Mouse (Mus musculus) neural tube, embryonic 10.5 days (tissue): ENCODE measurements around the gene Polr1c.

Experiments
- DNase-seq: peaks from one replicate; pipeline ENCODE4 v3.0.0-alpha.2; 2017; ENCODE audit warnings: low spot score; ENCODE audit errors: extremely low spot score

The Polr1c gene

DNA sequence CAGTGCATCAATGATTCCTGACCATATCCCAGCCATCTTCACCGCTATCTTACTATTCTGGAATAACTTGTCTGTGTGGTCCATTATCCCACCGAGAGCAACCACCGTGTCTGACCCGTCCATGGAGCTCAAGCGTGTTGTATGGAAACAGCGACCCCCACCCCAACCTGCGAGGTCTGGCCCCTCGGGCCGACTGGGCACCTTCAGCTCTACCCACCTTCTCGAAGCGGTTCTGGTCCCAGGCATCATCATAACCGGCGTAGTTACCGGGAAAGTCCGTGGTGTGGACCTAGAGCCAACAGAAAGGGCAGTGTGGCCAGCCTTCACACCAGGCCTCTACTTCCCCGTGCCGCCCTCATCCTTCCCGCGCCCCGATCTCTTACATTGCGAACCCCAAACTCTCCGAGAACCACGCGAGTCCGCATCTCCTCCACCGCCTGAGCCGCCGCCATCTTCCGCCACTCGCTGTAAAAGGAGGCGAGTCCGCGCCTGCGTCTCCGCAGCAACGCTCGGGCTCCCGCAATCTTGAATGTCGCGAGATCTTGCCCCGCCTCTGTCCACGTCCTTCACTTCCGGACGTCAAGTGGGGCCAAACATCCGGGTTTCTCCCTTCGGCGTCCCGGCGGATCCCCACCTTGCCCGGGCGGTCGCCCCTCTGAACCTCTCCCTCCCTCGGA, at the start of gene Polr1c, which contains the start of gene Yipf3:
Polr1c (minus strand) TSS at position 543 of the 677 bp plus-strand sequence.
Yipf3 (plus strand) TSS at position 569 of the 677 bp plus-strand sequence.
- peak; percentile 95 for DNase-seq

DNA sequence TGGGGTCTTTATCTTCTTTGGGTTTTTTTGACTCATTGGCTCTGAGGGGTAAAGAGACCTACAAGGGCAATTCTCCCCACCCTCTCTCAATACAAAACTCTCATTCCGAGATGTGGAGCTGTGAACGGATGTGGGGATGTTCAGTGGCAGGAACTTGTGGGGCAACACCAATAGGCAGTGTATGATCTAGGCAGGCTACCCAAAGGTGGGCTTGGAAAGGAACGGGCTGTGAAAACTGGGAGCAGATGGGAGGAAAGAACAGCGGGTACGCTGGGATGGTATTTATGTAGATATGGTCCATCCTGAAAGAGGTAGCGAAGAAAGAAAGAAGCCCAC, 49.1 kb upstream of the Polr1c start:
- no peak for DNase-seq

DNA sequence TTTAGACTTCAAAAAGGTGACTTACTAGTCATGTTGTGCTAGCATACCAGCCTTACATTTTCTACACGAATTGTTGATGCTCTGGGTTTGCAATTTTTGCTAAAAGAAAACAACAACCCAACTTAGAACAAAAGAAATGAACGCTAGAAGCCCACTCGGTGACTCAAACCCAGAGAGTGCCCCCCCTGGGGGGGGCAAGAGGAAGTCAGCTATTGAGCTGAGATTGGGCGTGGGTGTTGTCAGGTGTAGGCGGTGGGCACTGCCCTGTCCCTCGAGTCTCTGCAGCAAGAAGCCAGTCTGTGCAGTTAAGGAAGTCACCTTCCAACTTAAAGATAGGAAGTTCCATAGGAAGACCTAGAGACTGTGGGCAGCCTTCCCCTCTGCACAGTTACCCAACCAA, 48.7 kb upstream of the Polr1c start:
- no peak for DNase-seq

GRCm38 (mm10) chr17:46287678-46288095, 39.8 kb upstream of the Polr1c start:
- peak; percentile 37 for DNase-seq

DNA sequence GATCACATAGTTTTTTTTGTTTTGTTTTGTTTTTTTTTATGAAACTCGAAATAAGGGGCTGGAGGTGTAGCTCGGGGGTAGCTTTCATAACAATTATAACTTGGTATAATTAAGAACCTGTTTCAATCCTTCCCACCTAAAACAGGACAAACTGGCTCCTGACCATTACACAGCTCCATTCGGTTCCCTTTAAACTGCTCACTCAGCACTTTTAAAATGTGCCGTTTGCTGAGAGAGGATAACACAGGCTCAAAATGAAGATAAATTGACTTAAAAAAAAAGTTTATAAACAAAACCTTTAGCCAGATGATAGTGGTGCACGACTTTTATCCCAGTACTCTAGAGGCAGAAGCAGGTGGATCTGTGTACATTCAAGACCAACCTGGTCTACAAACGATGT, 37.6 kb upstream of the Polr1c start:
- no peak for DNase-seq

GRCm38 (mm10) chr17:46284653-46285052, 36.8 kb upstream of the Polr1c start:
- DNase-seq: peak; percentile 40

DNA sequence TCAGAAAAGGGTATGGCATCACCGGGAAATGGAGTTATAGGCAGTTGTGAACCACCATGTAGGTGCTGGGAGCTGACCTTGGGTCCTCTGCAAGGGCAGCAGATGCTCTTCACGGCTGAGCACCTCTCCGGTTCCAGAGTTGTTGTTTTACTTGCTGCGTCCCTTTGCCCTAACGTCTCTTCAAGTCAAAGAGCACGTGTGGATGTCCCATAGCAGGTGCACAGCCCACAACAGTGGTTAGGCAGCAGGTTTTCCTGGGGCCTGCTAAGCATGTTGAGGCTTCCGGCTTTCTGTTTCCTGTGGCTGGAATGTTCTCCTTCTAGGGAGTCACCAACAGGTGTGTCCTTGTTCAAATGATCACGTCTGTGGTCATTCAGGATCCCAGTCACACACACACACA, 36.1 kb upstream of the Polr1c start:
- no peak for DNase-seq

DNA sequence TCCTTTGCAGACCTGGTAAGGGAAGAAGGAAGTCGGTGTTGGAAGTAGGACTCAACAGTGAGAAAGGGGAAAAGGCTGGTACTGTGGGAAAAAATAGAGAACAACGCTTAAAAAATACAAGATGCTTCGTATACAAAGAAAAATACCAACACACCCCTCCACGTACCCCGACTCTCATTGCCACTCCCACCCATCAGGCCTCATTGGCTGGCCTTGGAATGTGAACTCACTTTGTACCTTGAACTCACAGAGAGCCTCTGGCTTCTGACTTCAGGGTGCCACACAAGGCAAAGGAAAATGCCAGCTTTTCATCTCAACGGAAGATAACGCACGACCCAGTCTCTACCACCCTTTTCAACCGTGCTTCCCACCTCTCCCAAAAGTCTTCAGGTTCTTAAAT, 35.3 kb upstream of the Polr1c start:
- no peak for DNase-seq

GRCm38 (mm10) chr17:46282483-46283123, 34.7 kb upstream of the Polr1c start, which contains the start of gene Tjap1:
Gene Tjap1, minus strand, starts transcription at chr17:46283026.
- peak; percentile 96 for DNase-seq

DNA sequence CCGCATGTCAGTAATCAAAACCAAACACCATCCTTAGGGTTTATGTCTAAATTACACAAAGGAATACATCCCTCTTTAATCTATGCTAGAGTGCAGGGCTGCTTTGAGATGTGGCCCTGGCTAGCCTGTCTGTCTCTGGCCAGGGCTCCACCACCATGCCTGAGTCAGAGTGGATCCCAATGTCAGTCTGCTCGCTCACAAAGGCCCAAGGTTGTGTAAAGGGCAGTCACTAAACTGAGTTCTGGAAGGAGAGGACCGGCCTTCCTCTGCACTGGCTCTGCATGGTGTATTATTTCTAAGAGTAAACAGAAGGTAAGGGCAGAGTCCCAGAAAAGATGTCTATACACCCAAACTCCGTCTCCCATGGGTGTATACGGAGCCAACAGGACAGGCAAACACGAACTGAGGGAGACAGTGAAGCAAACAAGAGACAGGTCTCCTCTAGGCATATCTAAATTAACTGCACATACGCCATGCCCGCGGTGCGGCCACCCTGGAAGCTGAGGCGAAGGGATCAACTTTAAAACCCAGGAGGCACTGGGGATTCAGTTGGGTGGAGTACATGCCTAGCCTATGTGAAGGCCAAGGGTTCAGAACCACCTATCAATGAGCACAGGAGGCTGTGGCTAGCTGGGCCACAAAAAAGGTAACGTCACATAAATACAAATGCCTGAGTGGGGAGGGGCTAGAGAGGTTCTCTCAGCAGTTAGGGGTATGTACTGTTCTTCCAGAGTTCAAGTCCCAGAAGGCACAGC, 30.3 kb upstream of the Polr1c start:
- no peak for DNase-seq

DNA sequence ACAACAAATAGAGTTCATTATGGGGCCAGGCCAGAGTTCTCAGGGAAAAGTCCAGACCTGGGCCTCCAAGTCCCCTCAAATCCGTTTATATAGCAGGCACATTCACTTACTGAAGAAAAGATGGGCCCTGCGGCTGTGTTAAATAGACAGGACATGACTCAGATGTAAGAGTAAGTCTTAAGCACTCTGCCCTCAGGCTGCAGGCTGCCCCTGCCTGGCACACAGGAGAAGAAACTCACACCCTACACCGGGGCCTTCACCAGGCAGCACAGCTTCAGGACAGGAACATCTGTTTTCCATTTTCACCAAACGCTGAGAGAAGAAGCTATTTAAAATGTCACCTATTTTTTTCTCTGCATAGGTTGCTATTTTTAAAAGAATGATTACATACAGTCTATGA, 29.7 kb upstream of the Polr1c start:
- DNase-seq: no peak

DNA sequence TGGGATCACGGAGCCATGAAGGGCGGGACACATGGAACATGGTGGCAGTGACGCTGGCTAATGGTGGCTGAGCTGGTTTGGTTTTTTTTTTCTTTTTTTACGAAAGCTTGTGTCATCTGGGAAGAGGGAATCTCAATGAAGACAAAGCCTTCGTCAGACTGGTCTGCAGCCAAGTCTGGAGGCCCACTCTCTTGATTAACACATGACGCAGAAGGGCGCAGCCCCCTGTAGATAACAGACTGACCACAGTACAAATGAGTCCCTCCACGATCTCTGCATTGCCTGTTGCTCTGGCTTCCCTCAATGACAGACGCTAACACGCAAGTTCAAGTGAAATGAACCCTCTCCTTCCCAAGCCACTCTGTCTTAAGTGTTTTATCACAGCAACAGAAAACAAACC, 27.7 kb upstream of the Polr1c start:
- no peak for DNase-seq

DNA sequence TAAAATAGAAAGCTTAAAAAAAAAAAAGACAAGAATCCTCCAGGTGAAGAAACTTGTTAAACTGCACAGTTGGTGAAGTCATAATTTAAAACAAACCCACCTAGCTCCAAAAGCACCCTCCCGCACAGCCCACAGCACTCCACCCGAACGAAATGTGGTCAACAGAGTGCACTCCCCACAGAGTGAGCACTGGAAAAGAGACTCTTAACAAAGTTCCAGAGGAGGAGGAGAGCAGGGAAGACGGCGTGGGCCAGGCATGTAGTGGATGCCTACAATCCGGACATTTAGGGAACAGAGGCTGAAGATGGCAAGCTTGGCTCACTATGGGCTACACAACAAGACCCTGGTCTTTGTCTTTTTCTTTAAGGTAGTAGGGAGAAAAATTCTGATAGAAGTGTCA, 27.2 kb upstream of the Polr1c start:
- no peak for DNase-seq

DNA sequence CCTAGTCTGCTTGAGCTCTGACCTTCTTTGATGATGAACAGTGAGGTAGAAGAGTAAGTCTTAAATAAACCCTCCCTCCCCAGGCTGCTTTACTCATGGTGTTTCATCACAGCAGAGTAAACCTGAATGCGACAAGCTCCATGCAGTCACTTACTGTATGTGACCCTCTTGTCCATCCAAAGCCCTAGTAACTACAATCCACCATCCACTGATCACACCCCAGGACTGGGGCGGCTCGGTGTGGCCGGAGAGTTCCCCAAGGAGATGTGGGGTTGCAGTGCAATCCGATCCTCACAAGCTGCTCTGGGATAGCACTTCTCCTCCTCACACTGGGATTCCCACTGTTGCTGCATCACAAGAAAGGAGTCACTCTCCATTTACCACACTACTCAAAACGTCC, 26.6 kb upstream of the Polr1c start:
- no peak for DNase-seq

DNA sequence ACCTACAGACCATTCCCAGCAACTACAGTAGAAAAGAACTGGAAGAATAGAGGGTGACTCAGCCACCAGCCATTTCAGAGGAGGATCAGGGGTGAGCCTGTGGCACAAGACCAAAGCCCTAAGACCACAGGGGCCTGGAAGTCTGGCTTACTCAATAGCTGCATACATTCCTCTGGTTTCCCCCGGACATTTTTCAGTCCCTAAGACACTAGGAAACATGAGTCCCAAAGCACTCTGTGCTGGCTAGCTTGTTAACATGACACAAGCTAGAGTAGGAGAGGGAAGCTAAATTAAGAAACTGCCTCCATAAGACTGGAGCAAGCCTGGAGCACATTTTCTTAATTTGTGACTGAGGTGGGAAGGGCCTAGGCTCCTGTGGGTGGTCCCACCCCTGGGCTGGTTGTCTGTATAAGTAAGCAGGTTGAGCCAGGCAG, 26.0 kb upstream of the Polr1c start:
- DNase-seq: no peak

DNA sequence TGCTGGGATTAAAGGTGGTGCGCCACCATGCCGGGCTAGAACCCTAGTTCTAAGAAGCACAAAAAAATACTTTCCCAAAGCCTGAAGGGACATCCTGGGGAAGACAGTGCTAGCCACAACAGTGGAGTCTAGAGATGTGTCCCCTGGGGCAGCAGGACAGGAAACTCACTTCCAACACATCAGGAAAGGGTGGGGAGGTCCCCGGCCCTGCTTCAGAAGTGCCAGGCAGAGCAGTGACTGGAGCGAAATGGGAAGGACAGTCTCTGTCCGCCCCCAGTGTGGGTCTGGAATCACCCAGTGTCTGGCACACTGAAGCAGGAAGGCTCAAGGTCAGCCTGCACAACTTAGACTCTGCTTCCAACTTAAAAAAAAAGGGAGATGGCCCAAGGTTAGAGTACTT, 24.8 kb upstream of the Polr1c start:
- no peak for DNase-seq

GRCm38 (mm10) chr17:46272058-46272457, 24.2 kb upstream of the Polr1c start:
- DNase-seq: no peak

DNA sequence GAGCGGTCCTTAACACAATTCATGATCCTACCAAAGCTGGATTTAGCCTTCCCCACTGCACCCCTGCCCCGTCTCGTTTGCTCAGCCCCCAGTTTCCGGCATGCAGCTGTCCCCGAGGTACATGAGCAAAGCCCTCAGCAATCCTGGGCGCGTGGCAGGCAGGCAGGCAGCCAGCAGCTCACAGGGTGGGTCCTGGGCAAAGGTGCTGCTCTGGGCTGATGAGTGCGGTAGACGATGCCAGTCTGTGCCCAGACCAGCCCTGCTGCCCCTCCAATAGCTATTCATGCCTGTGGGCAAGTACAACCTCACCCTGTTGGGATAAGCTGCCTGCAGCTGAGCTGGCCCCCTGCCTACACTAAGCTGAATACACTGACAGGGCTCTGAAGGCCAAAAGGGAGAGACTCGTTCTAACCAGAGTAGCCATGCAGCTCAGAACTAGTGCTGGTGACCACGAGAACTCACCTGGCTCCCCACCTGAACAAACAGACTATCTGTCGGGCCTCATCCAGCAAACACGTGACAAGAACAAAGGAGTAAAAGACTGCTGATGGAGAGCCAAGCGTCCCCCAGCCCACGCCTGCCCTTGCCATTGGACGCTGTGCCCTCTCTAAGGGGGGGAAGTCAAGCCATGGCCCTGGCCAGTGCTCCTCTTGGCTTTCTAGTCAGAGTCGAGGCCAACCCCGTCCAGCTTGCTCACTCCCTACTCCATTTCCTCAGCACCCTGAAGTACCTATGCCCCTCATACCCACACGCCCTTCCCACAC, 22.1 kb upstream of the Polr1c start:
- no peak for DNase-seq

DNA sequence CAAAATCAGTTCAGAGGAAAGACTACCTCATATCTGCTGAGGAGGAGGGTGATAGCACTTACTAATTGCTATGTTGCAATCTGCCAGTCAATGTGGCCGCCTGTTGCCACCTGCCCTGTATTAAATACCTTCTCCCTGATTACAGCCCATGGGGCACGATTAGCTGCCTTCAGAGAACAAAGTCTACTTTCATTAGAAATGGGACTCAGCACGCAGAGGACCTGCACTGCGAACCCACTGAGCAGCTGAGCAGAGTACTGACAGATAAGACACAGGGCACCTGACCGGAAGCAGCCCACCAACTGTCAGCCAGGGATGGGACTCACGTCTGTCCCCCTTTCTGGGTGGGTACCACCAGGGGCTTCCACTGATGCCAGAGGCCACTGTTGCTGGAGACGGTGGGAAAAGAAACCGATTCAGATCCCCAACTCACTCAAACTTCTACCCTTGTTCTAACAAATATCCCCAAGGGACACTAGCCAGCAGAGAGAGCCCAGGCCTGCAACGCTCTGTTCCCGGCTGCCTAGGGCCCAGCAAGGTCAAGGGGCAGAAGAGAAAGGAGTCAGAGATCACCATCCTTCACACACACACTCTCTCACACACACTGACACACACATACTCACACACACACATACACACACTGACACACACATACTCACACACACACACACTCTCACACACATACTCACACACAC, 20.3 kb upstream of the Polr1c start:
- no peak for DNase-seq

DNA sequence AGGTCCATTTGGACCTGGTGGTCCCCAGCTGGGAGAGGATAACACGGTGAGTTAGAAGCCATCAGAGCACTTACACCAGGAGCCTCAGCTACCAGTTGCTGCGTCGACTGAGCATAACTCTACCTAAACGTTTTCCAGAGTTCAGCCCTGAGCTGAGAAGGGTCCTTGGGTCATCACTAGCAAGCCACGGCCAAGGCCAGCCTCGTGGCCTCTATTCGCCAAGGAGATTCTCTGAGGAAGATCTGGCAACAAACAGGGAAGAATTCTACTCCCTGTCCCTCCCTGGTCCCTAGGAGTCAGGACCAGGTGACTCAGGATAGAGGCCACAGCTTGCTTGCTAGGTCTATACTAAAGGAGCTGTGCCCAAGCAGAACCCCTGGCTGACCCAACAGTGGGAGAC, 19.7 kb upstream of the Polr1c start:
- DNase-seq: no peak

DNA sequence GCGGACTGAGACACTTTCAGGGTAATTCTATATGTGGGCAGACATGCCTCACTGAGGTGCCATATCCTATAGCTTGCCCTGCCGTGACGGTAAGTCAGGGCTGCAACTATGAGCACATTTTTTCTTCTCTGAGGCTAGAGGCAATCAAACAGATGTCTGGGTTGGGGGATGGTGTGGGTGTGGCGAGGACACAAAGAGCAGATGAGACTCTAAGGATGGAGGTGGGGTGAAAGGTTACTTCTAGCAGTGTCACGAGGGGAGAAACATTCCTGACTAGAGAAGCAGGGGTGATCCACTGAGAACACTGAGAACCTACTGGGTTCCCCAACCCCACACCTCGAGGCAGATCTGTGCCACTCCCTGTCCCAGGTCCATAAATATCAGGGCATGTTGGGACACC, 19.1 kb upstream of the Polr1c start:
- no peak for DNase-seq
